Mouse (Mus musculus) bone marrow macrophage, adult 2 months (primary cell): ENCODE measurements around the gene Med28.

ENCODE experiments used
- CTCF ChIP-seq: IDR thresholded peaks from 2 replicates; pipeline ENCODE4 v1.5.1; 2012; ENCODE audit warnings: low read depth, mild to moderate bottlenecking, low read length, moderate library complexity
- POLR2A ChIP-seq: IDR thresholded peaks from 2 replicates; pipeline ENCODE4 v1.6.1; 2012; ENCODE audit warnings: mild to moderate bottlenecking, low read depth, low read length, borderline replicate concordance

GRCm38 (mm10) chr5:45535177-45535576 is 15.1 kb downstream of the Med28 start:
- no peak for TF ChIP-seq CTCF
- TF ChIP-seq POLR2A = no peak
